Mouse (Mus musculus) fibroblast of lung, adult 2 months (primary cell): ENCODE data around the gene Gm6583.

Source experiments
- DNase-seq: peaks from one replicate; pipeline ENCODE4 v3.0.0-alpha.2; 2011; ENCODE audit warnings: low read depth

The Gm6583 gene

DNA sequence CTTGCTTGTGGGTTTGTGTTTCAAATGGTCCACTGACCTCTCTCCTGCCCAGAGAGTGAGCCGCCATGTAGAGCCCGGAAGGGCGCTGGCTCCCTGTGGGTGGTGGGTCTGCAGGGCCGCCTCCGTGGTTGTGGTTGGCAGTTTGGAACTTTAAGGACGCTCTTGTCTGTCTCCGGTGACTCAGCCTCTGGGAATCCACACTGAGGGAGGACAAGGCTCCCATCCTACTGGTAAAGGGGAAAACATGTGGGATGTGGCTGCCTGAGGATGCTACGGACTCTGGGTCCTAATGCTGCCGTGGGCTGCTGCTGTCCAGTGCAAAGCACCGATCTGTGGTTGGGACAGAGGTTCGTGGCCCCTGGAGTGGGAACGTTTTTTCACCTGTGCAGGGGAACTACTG, 12.1 kb upstream of the Gm6583 start:
- DNase-seq: no peak

DNA sequence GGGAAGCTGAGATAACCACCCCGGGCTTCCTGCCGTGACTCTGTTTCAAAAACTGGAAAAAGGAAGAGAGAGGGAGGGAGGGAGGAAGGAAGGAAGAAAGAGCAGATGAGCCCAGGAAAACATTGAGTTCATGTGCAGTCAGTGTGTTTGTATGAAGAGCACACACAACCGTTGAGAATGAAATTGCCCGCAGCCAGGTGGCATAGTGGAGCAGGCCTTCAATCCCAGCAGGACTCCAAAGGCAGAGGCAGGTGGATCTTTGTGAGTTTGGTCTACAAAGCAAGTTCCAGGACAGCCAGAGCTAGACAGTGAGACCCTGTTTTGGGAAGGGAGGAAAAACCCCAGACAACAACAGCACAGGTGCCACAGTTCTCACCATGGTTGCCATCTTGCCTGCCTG, 11.5 kb upstream of the Gm6583 start:
- DNase-seq: no peak

DNA sequence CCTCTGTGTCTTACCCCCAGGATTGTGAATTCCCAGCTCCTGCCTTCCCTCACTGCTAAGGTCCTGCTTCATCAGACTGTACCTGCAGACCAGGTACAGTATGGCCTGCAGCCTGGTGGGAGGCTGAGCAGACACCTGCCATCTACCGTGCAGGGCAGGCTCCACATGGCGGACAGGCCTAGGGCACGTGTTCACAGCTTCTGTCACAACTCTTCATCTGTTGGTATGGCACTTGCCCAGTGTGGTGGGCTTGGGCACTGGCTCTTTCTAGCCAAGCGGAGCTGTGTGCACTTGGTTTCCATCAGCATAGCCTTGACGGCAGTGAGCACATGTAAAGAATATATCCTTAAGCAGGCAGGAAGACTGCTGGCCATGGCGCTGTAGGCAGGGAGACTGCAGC, 11.0 kb upstream of the Gm6583 start:
- DNase-seq: no peak

DNA sequence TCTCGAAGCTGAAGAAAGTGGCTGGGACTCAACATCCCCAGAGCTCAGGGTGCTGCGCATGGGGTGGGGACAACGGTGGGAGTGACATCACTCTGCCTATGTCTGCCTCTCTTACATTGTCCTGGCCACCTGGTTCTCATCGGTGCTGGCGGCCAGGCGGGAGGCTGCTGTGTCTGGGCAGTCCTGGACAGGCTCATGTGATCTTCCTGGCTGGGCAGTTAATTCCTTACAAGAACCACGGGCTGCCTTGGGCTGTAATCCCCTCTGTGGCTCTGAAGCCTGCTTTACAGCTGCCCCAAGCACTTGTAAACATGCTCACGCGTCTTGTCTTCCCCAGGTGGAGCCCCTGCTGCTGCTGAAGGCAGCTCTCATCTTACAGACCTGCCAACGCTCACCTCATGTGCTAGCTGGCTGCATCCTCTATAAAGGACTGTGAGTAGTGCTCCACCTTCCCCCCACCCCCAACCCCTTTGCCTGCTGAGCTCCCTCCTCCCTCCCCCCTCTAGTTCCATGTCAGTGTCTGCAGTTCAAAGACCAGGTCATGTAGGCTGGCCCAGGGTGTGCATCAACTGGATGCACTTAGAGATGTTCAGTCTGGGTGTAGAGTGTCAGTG, 8.5 kb upstream of the Gm6583 start:
- DNase-seq: no peak

DNA sequence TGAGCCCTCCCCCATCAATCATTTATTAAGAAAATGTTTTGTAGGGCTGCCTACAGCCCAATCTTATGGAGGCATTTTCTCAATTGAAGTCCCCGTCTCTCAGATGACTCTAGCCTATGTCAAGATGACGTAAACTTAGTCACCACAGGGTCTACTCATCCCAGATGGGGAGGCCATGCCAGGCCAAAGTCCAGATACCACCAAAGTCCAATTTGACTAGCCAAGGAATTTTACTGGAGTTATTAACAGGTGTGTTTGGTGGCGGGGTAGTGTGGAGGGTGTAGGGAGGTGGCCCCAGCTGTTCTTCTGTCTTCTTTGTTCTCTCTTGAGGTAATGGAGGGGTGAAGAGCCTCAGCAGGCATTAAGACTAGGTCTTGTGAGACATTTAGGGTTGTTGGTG, 4.2 kb upstream of the Gm6583 start:
- DNase-seq: no peak

DNA sequence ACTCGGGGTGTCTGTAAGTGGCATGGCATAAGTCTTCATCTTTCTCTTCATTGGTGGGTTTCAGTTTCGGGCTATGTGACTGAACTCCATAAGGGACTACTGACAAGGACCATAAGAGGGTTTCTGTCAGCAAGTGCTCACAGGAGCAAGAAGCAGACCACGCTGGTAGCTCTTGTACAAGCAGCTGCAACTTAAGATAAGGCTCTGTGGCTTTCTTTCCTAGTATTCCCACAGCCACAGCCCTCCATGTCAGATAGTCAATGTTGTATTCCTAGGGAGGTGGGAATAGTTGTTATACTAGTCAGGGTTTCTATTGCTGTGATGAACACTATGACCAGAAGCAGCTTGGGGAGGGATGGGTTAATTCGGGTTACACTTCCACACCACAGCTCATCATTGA, 3.7 kb upstream of the Gm6583 start:
- no peak for DNase-seq

DNA sequence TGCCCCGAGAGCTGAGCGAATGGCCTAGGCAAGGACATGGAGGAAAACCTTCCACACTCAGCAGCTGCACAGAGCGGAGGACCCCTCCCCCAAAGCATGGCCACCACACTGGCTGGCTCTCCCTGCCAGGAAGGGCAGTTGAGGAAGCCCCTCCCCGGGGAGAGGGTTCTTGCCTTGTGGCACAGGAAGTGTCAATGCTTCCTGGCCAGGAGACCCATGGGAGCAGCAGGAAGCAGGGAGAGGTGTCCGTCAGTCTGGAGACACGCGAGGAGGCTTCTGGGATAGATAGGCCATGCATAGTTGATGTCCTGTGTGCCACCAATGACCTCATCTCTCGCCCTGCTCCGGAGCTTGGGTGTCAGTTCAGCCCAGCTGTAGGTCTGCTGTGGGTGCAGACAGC, 489 bp upstream of the Gm6583 start:
- DNase-seq: no peak

DNA sequence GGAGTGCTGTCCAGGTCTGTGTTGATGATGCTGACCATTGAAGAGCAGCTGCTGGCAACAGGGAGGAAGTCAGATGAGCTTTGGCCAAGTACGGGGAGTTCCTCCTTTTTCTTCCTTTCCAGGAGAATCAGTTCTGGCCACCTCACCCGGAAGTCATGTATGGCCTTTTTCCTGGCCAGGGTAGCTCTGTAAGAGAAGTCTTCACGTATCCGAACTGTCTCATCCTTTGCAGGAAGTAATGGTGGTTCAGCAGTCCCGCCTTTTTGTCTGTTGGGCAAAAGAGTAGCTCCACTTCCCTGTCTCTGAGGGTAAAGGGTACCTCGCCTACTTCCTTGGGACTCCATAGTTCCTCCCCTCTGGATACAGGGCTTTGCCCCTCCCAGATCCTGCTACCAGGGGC, 340 bp downstream of the Gm6583 start:
- no peak for DNase-seq

DNA sequence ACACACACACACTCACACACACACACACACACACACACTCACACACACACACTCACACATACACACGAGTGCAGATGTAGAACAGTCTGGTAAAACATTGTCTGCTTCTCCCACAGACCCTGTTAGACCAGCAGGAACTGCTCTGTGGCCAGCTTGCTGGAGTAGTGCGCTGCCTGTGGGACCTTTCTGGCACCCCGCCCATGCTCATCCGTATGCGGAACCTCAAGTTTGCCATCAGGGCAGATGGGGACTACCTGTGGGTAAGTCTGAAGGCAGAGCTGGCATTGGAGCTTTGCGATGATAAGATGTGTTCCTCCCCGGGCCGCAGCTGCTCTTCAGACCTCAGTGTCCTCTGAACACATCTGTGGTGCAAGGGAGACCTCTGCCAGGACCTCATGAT, 6.7 kb downstream of the Gm6583 start:
- DNase-seq: no peak

DNA sequence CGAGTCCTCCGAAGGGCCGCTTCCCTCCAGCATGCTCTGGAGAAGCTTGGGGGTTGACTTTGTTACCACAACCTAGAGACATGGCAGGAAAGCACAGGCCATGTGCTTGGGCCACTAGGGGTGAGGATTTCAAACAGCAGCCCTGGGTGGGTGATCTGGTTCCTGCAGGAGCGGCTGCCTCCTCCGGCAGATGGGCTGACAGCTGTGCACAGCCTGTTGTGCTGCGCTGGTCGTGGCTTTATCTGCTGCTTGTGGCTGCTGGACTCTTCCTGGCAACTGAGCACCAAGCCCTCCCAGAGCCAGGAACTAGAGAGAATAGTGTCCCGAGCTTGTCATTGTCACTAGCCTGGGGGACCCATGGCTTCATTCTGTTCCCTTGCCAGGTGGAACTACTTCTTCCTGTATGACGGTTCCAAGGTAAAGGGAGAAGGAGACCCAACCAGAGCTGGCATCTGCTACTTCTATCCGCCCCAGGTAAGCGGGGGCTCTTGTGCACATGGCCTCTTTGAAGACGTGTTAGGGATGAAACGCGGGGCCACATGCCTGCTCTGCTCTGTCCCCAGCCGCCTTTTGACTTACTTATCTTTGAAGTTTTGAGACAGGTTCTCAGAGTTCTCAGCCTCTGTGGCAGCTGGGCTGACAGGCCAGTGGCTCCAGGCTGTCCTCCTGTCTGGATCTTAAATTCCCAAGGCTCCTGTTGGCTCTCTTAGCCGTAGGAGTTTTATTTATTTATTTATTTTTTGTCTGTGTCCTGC, 9.4 kb downstream of the Gm6583 start:
- no peak for DNase-seq

DNA sequence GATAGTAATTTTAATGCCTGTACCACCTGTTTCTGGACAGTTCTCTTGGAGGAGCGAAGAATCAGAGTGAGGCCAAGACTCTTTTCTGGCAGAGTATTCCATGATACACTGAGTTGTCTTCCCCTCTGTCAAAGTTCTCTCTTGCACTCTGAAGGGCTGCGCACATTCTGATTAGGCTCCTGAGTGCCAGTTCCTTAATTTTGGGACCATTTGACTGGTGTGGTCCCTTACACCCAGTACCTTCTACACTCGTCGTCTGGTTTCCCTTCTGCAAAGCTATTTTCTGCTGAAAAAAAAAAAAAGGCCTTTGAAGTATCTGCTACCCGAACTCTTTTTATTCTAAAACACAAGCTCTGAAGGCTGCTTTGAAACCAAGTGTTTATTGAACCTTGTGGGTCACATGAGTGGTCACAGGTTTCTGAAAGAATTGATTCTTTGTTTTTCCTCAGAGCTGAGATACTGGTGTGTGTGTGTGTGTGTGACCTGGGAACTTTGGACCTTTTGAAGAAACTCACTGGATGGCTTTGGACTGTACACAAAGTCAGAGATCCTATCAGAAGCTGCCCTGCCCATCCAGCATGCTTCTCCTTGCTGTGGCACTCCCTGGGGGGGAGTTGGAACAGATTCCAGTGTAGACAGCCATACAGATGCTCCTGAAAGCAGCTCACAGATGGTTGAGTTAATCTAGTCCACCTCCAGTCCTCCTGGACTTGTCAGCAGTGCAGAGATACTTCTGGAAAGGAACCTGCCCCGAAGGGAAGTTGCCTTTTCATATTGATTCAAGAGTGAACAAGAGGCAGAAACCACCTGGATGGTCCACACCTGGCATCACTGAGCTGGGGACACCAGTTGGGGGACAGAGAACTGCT, 11.5 kb downstream of the Gm6583 start:
- DNase-seq: no peak

DNA sequence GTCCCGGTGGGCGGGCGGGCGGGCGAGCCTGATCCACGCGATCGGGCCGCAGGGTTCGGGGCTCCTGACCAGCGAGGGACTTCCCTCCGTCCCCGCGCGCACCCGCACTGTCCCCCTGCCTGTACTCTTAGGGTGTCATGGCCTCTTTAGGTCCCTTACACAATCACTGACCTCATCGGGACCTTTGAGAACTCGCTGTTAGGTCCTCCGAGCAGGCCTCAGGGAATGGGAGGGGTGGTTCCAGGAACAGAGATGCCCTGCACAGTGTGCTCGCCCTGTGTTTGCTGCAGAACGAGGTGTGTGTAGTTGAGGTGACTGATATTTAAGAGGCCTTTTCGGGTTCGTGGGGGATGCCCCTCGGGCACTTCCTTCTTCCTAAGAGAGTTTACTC, 12.6 kb downstream of the Gm6583 start:
- DNase-seq: no peak

DNA sequence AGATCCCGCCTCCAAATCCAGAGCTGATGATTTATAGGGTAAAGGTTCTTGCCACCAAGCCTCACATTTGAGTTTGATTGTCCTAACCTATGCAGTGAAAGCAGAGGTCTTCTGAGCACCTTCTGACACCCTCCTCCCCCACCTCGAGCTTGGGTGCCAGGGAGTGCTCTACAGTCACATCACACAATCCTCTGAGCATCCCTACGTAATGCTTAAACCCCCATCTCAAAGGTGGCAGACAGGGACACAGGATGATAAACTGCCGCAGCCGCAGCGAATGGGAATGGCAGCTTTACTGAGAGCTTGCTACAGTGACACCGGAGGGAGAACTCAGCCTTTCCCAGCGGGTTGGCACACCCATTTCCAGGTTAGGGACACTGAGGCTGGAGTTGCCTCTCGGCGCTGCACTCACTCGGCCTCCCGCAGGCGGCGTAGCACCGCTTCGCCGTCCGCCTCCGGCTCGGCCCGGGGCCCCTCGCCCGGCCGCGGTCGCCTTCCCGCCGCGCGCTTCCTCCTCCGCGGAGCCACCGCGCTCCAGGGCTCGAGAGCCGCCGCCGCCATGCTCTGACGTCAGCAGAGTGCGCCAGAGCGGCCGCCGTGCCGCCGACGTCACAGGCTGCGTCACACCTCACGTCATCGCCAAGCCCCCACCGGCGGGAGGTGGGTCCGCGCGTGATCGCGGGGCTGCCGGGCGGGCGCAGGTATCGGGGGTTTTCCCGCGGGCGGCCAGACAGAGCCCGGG, 13.2 kb downstream of the Gm6583 start, which contains the start of the genes Srrd and Hps4:
Gene Srrd, minus strand, starts transcription at position 578 of the 742 bp plus-strand sequence.
Gene Hps4, plus strand, starts transcription at position 621 of the 742 bp plus-strand sequence.
- no peak for DNase-seq

DNA sequence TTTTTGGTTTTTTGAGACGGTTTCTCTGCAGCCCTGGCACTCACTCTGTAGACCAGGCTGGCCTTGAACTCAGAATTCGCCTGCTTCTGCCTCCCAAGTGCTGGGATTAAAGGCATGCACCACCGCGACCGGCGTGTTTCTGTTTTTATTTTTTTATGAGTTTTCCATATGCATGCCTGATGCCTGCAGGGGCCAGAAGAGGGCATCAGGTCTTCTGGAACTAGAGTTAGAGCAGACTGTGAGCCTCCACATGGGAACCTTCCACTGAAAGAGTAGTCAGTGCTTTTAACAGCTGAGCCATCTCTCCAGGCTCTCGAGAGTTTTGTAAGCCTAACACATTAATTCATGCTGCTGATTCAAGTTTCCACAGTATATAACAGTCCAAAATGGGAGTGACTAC, 16.6 kb downstream of the Gm6583 start:
- DNase-seq: no peak

DNA sequence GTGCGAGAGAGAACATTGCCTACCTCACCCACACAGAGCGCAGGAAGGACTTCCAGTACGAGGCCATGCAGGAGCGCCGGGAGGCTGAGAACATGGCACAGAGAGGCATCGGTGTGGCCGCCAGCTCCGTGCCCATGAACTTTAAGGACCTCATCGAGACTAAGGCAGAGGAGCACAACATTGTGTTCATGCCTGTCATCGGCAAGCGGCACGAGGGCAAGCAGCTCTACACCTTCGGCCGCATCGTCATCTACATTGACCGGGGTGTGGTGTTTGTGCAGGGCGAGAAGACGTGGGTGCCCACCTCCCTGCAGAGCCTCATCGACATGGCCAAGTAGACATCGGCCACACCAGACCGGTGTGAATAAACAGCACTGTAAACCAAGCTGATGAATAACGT, 18.8 kb downstream of the Gm6583 start:
- no peak for DNase-seq

DNA sequence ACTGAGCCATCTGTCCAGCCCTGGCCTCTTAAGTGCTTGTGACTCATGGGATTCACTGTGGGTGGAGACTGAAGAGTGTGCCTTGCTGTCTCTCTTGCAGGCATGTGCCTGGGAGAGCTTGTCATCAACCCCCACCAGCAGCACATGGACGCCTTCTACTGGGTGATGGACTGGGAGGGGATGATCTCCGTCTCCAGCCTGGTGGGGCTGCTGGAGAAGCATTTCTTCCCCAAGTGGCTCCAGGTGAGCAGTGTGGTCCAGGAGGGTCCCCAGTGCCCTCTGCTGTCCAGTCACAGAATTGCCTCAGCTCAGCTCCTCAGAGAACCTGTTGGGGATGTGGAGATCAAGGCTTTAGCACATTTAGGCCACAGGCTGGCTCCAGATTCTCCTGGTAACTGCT, 20.4 kb downstream of the Gm6583 start:
- no peak for DNase-seq

DNA sequence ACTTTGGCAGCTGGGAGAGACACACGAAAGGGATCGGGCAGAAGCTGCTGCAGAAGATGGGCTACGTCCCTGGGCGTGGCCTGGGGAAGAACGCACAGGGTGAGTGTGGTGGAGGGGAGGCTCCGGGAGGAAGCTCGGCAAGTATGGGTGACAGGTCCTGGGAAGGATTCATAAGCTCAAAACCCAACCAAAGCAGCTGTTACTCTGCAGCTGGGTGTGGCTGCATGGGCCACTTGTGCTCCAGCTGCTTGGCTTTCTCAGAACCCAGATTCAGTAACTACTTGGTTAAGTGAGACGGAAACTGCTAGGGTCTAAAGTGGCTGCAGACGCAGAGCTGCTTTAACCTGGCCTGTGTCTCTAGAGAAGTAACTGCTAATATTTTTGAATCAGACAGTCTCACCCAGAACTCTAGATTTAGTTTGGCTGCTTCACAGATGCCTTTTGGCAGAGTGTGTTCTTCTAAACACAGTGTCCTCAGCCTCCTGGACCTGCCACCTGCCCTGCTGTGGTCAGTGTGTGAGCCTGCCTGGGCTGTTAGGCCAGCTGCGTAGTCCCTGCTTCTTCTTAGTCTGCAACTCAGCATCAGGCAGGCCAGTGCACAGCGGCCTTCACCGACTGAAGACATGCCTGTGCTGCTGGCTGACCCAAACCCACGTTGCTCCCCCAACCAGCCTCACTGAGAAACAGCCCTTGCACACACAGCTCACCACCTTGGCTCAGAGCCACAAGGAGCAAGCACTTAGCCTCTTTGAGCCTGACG, 25.8 kb downstream of the Gm6583 start:
- no peak for DNase-seq

DNA sequence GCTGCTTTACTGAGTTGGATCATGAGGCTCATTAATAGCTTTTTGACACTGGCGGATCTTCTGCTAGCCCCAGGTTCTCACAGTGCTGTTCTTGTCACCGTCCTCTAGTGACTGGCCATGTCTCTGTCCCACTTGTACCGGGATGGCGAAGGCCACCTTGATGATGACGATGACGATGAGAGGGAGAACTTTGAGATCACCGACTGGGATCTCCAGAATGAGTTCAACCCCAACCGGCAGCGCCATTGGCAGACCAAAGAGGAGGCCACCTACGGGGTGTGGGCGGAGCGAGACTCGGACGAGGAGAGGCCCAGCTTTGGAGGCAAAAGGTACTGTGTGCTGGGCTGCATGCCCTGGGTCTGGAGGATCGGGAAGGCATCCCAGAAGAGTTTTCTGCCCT, 28.0 kb downstream of the Gm6583 start:
- DNase-seq: no peak

DNA sequence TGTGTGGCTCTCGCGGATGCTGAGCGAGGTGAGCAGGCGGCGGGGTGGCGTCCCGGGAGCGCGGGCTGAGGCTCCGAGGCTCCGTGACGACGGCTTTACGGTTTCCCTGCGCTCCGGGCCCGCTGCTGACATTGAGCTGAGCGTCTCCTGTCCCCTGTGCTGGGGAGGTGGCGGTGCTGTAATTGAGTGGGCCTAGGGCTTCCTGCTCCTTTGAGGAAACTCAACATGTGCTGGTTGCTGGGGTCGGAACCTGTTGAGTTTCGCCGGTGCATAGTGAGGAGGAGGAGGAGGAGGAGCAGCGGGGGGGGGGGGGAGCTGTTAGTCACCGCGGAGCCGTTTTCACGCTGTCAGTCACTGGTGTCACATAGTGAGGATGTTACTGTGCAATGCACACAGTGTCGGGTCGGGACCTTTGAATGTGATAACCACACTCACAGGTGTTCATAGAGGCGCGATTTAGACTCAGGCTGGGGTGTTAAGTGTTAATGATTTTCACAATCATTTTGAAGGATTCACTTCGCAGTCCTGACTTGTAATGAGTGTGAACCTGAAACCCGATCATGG, 29.3 kb downstream of the Gm6583 start:
- no peak for DNase-seq

DNA sequence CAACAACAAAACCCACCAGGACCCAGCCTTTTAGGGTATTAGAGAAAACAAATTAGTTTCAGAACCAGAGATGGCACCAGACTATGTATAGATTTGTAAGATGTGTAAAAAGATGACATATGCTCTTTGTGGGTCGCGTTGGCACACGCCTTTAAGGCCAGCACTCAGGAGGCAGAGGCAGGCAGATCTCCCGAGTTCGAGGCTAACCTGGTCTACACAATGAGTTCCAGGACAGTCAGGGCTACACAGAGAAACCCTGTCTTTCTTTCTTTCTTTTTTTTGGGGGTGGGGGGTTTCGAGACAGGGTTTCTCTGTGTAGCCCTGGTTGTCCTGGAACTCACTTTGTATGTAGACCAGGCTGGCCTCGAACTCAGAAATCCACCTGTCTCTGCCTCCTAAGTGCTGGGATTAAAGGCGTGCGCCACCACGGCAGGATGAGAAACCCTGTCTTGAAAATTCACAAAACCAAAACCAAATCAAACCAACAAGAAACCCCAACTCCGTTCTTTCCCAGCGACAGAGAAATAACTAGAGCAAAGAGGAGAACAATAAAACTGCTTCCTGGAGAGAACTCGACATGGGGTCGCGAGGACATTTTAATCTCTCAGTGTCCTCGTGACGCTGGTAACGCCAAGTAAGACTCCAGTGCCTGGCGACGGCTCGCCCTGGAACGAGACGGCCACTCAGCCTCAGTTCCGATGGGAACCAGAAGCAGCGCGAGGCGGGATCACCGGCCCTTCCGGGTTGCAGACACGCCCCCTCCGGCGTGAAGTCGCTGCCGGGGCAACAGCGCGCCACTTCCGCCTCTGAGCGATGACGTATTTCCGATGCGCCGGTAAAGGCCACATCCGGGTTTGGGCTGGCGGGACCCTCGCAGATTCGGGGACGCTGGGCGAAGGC, 30.0 kb downstream of the Gm6583 start, which contains the start of gene Tfip11:
Gene Tfip11, plus strand, starts transcription at position 813 of the 900 bp plus-strand sequence.
- peak; percentile 80 for DNase-seq
